Mouse (Mus musculus): ENCODE results near the gene Tmem198. TPM values are rescaled to one million over a fixed set of nuclear protein-coding genes. Genes with fewer than 3 reads are reported as not detected.

Tmem198 gene
- 0.08 TPM in 1 of 2 replicates, not detected in the other for polyA plus RNA-seq (2015; fragmentation: Nextera tagmentation; extraction: Ambion mirVana)

- TF ChIP-seq EP300 (IDR thresholded peaks at IDR 0.05; ENCODE audit: low read depth) = no peak
- TF ChIP-seq CTCF (IDR thresholded peaks at IDR 0.05; ENCODE audit: low read depth) = no peak
These were observed at the start of gene Tmem198, which contains the start of gene Chpf for GRCm38 (mm10) chr1:75478916-75479634. TSS of gene Tmem198 (plus strand) at chr1:75479532. TSS of gene Chpf (minus strand) at chr1:75479307.

GRCm38 (mm10) chr1:75435475-75436328, 43.6 kb upstream of the Tmem198 start, which contains the start of gene Gmppa:
TSS of gene Gmppa (plus strand) at chr1:75435930.
- TF ChIP-seq CTCF (IDR thresholded peaks at IDR 0.05; ENCODE audit: low read depth) (no peak), EP300 (IDR thresholded peaks at IDR 0.05; ENCODE audit: low read depth) (no peak)
- 0 out of 2 replicates have a peak, but pooled peaks cover 3% of the 10 kb centered on the region for H3K36me3 ChIP-seq (replicated peaks; ENCODE audit: insufficient read depth, low read length)
- peak; percentile 82 for DNase-seq

More at GRCm38 (mm10) chr1:75478916-75479634, at the start of gene Tmem198, which contains the start of gene Chpf:
- 2% methylated on average over 59 of the region's 76 CpGs for WGBS (ENCODE audit: insufficient replicate concordance)
- Histone ChIP-seq H3K4me2 (ENCODE audit: low read depth, low read length) (peak within 1 kb of the TSS; percentile 96), H3K4me3 (ENCODE audit: low read depth, low read length) (peak within 1 kb of the TSS; percentile 66), H3K9me3 (ENCODE audit: low read length) (no peaks in the 10 kb centered on the region), H3K27me3 (ENCODE audit: insufficient read depth, low read length) (peaks cover 60% of the 10 kb centered on the region), H3K4me1 (ENCODE audit: insufficient read depth) (peaks cover 22% of the 10 kb centered on the region), H3K27ac (ENCODE audit: low read depth) (peak within 1 kb of the TSS; percentile 63), H3K9ac (replicated peaks) (peak within 1 kb of the TSS; percentile 65), H3K36me3 (replicated peaks; ENCODE audit: insufficient read depth, low read length) (0 out of 2 replicates have a peak, but pooled peaks cover 6% of the 10 kb centered on the region)
- DNase-seq (peak; percentile 93), ATAC-seq (peak; percentile 87)

GRCm38 (mm10) chr1:75438782-75439181, 40.5 kb upstream of the Tmem198 start:
- no peak overlapping the region for H3K4me3 ChIP-seq (ENCODE audit: low read depth, low read length)
- no peak for TF ChIP-seq EP300 (IDR thresholded peaks at IDR 0.05; ENCODE audit: low read depth)
- TF ChIP-seq CTCF (IDR thresholded peaks at IDR 0.05; ENCODE audit: low read depth) = no peak
- H3K27ac ChIP-seq (ENCODE audit: low read depth) = no peak overlapping the region
- ATAC-seq (no peak), DNase-seq (no peak)
- peaks cover 9% of the 10 kb centered on the region for H3K4me1 ChIP-seq (ENCODE audit: insufficient read depth)
- no peak overlapping the region for H3K9ac ChIP-seq (replicated peaks)
- WGBS (ENCODE audit: insufficient replicate concordance) = 83% methylated on average over 8 of the region's 9 CpGs
- H3K27me3 ChIP-seq (ENCODE audit: insufficient read depth, low read length) = no peaks in the 10 kb centered on the region
- H3K36me3 ChIP-seq (replicated peaks; ENCODE audit: insufficient read depth, low read length) = 0 out of 2 replicates have a peak, but pooled peaks cover 10% of the 10 kb centered on the region
- no peaks in the 10 kb centered on the region for H3K9me3 ChIP-seq (ENCODE audit: low read length)
- H3K4me2 ChIP-seq (ENCODE audit: low read depth, low read length) = no peak overlapping the region

More at GRCm38 (mm10) chr1:75435475-75436328, 43.6 kb upstream of the Tmem198 start, which contains the start of gene Gmppa:
- Histone ChIP-seq H3K27me3 (ENCODE audit: insufficient read depth, low read length) (no peaks in the 10 kb centered on the region), H3K4me3 (ENCODE audit: low read depth, low read length) (peak within 1 kb of the TSS; percentile 81), H3K4me2 (ENCODE audit: low read depth, low read length) (peak within 1 kb of the TSS; percentile 86), H3K9ac (replicated peaks) (peak within 1 kb of the TSS; percentile 83), H3K4me1 (ENCODE audit: insufficient read depth) (peaks cover 9% of the 10 kb centered on the region), H3K9me3 (ENCODE audit: low read length) (no peaks in the 10 kb centered on the region), H3K27ac (ENCODE audit: low read depth) (peak within 1 kb of the TSS; percentile 67)
- WGBS (ENCODE audit: insufficient replicate concordance) = 7% methylated on average over 28 of the region's 28 CpGs
- ATAC-seq = peak; percentile 80

- no peak overlapping the region for H3K9ac ChIP-seq (replicated peaks)
- H3K27ac ChIP-seq (ENCODE audit: low read depth) = no peak overlapping the region
- 91% methylated on average over 7 of the region's 7 CpGs for WGBS (ENCODE audit: insufficient replicate concordance)
- DNase-seq = no peak
- H3K27me3 ChIP-seq (ENCODE audit: insufficient read depth, low read length) = no peaks in the 10 kb centered on the region
- no peak overlapping the region for H3K4me3 ChIP-seq (ENCODE audit: low read depth, low read length)
- 0 out of 2 replicates have a peak, but pooled peaks cover 10% of the 10 kb centered on the region for H3K36me3 ChIP-seq (replicated peaks; ENCODE audit: insufficient read depth, low read length)
- H3K9me3 ChIP-seq (ENCODE audit: low read length) = no peaks in the 10 kb centered on the region
- no peak overlapping the region for H3K4me2 ChIP-seq (ENCODE audit: low read depth, low read length)
- peaks cover 9% of the 10 kb centered on the region for H3K4me1 ChIP-seq (ENCODE audit: insufficient read depth)
- no peak for TF ChIP-seq CTCF (IDR thresholded peaks at IDR 0.05; ENCODE audit: low read depth)
- TF ChIP-seq EP300 (IDR thresholded peaks at IDR 0.05; ENCODE audit: low read depth) = no peak
- no peak for ATAC-seq
These were observed 38.7 kb upstream of the Tmem198 start for GRCm38 (mm10) chr1:75440661-75441060.

GRCm38 (mm10) chr1:75441471-75441996, 37.8 kb upstream of the Tmem198 start:
- Histone ChIP-seq H3K36me3 (replicated peaks; ENCODE audit: insufficient read depth, low read length) (0 out of 2 replicates have a peak, but pooled peaks cover 10% of the 10 kb centered on the region), H3K4me2 (ENCODE audit: low read depth, low read length) (no peak overlapping the region), H3K4me1 (ENCODE audit: insufficient read depth) (peaks cover 8% of the 10 kb centered on the region), H3K9ac (replicated peaks) (no peak overlapping the region), H3K4me3 (ENCODE audit: low read depth, low read length) (no peak overlapping the region), H3K9me3 (ENCODE audit: low read length) (no peaks in the 10 kb centered on the region), H3K27ac (ENCODE audit: low read depth) (no peak overlapping the region), H3K27me3 (ENCODE audit: insufficient read depth, low read length) (peaks cover 7% of the 10 kb centered on the region; the same call in 1 of the 2 replicates)
- no peak for TF ChIP-seq EP300 (IDR thresholded peaks at IDR 0.05; ENCODE audit: low read depth)
- TF ChIP-seq CTCF (IDR thresholded peaks at IDR 0.05; ENCODE audit: low read depth) = no peak
- no peak for DNase-seq
- ATAC-seq = no peak
- 86% methylated on average over 15 of the region's 15 CpGs for WGBS (ENCODE audit: insufficient replicate concordance)
